10 mouse cellular contexts compared by ENCODE assay signal in genomic region chr4:150809323-150809722, GRCm38 (mm10). TPM values are rescaled to one million over a fixed set of nuclear protein-coding genes. Genes with fewer than 3 reads are reported as not detected.
DNase-seq lines count a peak whose midpoint lies in the region; ATAC-seq lines count a peak whose summit lies in the region.
"Had no signal": no experiment of that assay in that cellular context is flagged by ENCODE, and none has a peak within 500 bp of the region (broad histone marks: within the 10 kb centered on the region; RNA-seq: fewer than 3 reads in every experiment).

No protein-coding gene starts in this region.

- no peaks in the 10 kb centered on the region for H3K9me3 ChIP-seq in lung, embryonic 15.5 days
- H3K9me3 ChIP-seq in limb, embryonic 13.5 days: no peaks in the 10 kb centered on the region
- H3K9me3 ChIP-seq: midbrain, embryonic 12.5 days had no signal

- H3K4me1 ChIP-seq in lung, embryonic 15.5 days: peaks cover 30% of the 10 kb centered on the region
- H3K4me1 ChIP-seq in limb, embryonic 13.5 days: peaks cover 31% of the 10 kb centered on the region
- H3K4me1 ChIP-seq: midbrain, embryonic 12.5 days had no signal

- H3K9ac ChIP-seq in lung, embryonic 15.5 days: no peak overlapping the region
- H3K9ac ChIP-seq in limb, embryonic 13.5 days: peak overlapping the region; percentile 13; the same call in 1 of the 2 replicates
- H3K9ac ChIP-seq: midbrain, embryonic 12.5 days had no signal

- no peak for DNase-seq in lung, postnatal 25 days (ENCODE audit: low spot score)
- peak; percentile 84 for DNase-seq in forelimb bud, embryonic 11.5 days (ENCODE audit: low read depth, low spot score)
- peak; percentile 49 for DNase-seq in thymus, postnatal 25 days
- no peak for DNase-seq in cerebellum, adult 9-11 months
- no peak for DNase-seq in gastrocnemius, adult 8-10 months (ENCODE audit: low spot score in 2 of 2)
- DNase-seq: gastrocnemius, postnatal 14 days; retina, postnatal 1 day had no signal

- H3K27ac ChIP-seq in lung, embryonic 15.5 days: no peak overlapping the region
- H3K27ac ChIP-seq in limb, embryonic 13.5 days: peak overlapping the region; percentile 74; the same call in 1 of the 2 replicates
- H3K27ac ChIP-seq: midbrain, embryonic 12.5 days had no signal

- H3K36me3 ChIP-seq in lung, embryonic 15.5 days: no peaks in the 10 kb centered on the region
- no peaks in the 10 kb centered on the region for H3K36me3 ChIP-seq in limb, embryonic 13.5 days
- H3K36me3 ChIP-seq: midbrain, embryonic 12.5 days had no signal

- WGBS in lung, embryonic 15.5 days: 38% methylated on average over 9 of the region's 9 CpGs
- WGBS in limb, embryonic 13.5 days: 15% methylated on average over 9 of the region's 9 CpGs

- H3K27me3 ChIP-seq in lung, embryonic 15.5 days: no peaks in the 10 kb centered on the region
- no peaks in the 10 kb centered on the region for H3K27me3 ChIP-seq in limb, embryonic 13.5 days
- H3K27me3 ChIP-seq: midbrain, embryonic 12.5 days had no signal

- 0 out of 2 replicates have a peak overlapping the region, but pooled peaks have one; percentile 12 for H3K4me2 ChIP-seq in lung, embryonic 15.5 days
- H3K4me2 ChIP-seq in limb, embryonic 13.5 days (replicated peaks): peak overlapping the region; percentile 49
- H3K4me2 ChIP-seq: midbrain, embryonic 12.5 days had no signal

- H3K4me3 ChIP-seq in lung, embryonic 15.5 days: no peak overlapping the region
- H3K4me3 ChIP-seq in limb, embryonic 13.5 days: no peak overlapping the region; the same call in 1 of the 2 replicates
- H3K4me3 ChIP-seq: midbrain, embryonic 12.5 days had no signal

- peak; percentile 72; the same call in 1 of the 2 replicates for ATAC-seq in lung, embryonic 15.5 days (ENCODE audit: borderline replicate concordance, extremely low read depth, low FRiP score, low TSS enrichment)
- peak; percentile 70 for ATAC-seq in limb, embryonic 13.5 days (ENCODE audit: low FRiP score, low read depth)

RNA-seq across cellular contexts. Expression of gene Errfi1, which starts 44.4 kb away (rescaled TPM):
- polyA plus RNA-seq in lung, embryonic 15.5 days (2015; fragmentation: Nextera tagmentation; extraction: Ambion mirVana): 41.7 and 42.7 TPM in 2 replicates
- 22.5 and 24.3 TPM in 2 replicates for polyA plus RNA-seq in limb, embryonic 13.5 days (2015; fragmentation: Nextera tagmentation; extraction: Ambion mirVana)
- total RNA-seq in gastrocnemius, adult 8-10 months (2022): 10 to 100 TPM; 12.1 to 28.7 (median 15.0) TPM

Comparison
In these comparisons a context has a peak if more than half of its experiments do, and no peak if none do; other contexts are left out.
1. DNase-seq: peak in forelimb bud, embryonic 11.5 days (single experiment) and thymus, postnatal 25 days (single experiment); none in lung, postnatal 25 days (single experiment), cerebellum, adult 9-11 months (single experiment) and gastrocnemius, adult 8-10 months (0 of 2).